9 mouse cellular contexts compared by ENCODE assay signal in genomic region chr2:104409851-104410821, GRCm38 (mm10). TPM values are rescaled to one million over a fixed set of nuclear protein-coding genes. Genes with fewer than 3 reads are reported as not detected.
DNase-seq lines count a peak whose midpoint lies in the region; ATAC-seq lines count a peak whose summit lies in the region.
"Had no signal": no experiment of that assay in that cellular context is flagged by ENCODE, and none has a peak within 500 bp of the region (broad histone marks: within the 10 kb centered on the region; RNA-seq: fewer than 3 reads in every experiment).

No protein-coding gene starts in this region.

- peak; percentile 33 for DNase-seq in urinary bladder, adult 2 months (ENCODE audit: low spot score)
- no peak for DNase-seq in urinary bladder, postnatal 10 days (ENCODE audit: low spot score)
- peak; percentile 84 to 85 for DNase-seq in cerebellum, postnatal 25 days
- DNase-seq in kidney, postnatal 36 days: peak; percentile 4 to 40
- DNase-seq in lung, postnatal 14 days: peak; percentile 12
- peak; percentile 72 for DNase-seq in right cerebral cortex, postnatal 4 days
- DNase-seq in spleen, adult 18-20 months: no peak

- peak; percentile 43; the same call in 1 of the 2 replicates for ATAC-seq in granulocyte monocyte progenitor cell, adult 5-6 weeks (replicated peaks; ENCODE audit: poor library complexity, severe bottlenecking)

RNA-seq across cellular contexts. Expression of gene D430041D05Rik, which starts 0.7 kb away (rescaled TPM):
- polyA plus RNA-seq in urinary bladder, adult 2 months (2012; rRNA removed): 0.06 TPM in 2 replicates
- not detected in 2 replicates for total RNA-seq in granulocyte monocyte progenitor cell, adult 5-6 weeks (2014; fragmentation: Nextera tagmentation)
- total RNA-seq in granulocyte monocyte progenitor cell, adult 5-6 weeks (2017): not detected in 2 replicates
- polyA plus RNA-seq: erythroblast, embryonic 14.5 days had no signal

Comparison
In these comparisons a context has a peak if more than half of its experiments do, and no peak if none do; other contexts are left out.
1. DNase-seq: peak in urinary bladder, adult 2 months (single experiment), cerebellum, postnatal 25 days (2 of 2), kidney, postnatal 36 days (2 of 2), lung, postnatal 14 days (single experiment) and right cerebral cortex, postnatal 4 days (single experiment); none in urinary bladder, postnatal 10 days (single experiment) and spleen, adult 18-20 months (0 of 2).